13 mouse cellular contexts compared by ENCODE assay signal in the genomic region with DNA sequence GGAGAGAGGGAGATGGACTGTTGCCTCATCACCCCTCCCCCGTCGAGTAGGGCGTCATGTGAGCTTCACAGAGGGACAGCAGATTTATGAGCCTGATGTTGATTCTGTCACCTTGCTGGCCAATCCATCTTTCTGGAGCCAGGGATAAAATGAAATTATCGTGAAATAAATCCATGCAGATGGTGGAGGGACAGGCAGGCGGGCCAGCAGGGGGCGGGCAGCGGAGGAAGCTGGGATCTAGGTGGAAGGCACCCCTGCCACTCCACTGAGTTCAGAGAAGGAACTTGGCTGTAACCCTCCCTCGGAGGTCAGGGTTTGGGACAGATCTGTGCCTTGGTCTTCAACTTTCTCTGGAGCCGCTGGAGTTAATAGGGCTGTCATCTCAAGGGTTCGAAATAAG. TPM values are rescaled to one million over a fixed set of nuclear protein-coding genes. Genes with fewer than 3 reads are reported as not detected.
DNase-seq lines count a peak whose midpoint lies in the region; ATAC-seq lines count a peak whose summit lies in the region.
"Had no signal": no experiment of that assay in that cellular context is flagged by ENCODE, and none has a peak within 500 bp of the region (broad histone marks: within the 10 kb centered on the region; RNA-seq: fewer than 3 reads in every experiment).

No protein-coding gene starts in this region.

- no peaks in the 10 kb centered on the region for H3K36me3 ChIP-seq in forebrain, embryonic 11.5 days (ENCODE audit: control insufficient read depth, insufficient read depth, low read length)
- no peaks in the 10 kb centered on the region for H3K36me3 ChIP-seq in forebrain, embryonic 14.5 days (ENCODE audit: control insufficient read depth, insufficient read depth, low read length)
- no peaks in the 10 kb centered on the region for H3K36me3 ChIP-seq in limb, embryonic 11.5 days (ENCODE audit: control insufficient read depth, insufficient read depth, low read length)
- H3K36me3 ChIP-seq in limb, embryonic 10.5 days, result no peaks in the 10 kb centered on the region
- H3K36me3 ChIP-seq: heart, embryonic 13.5 days; limb, embryonic 13.5 days had no signal

- peaks cover 44% of the 10 kb centered on the region for H3K27me3 ChIP-seq in forebrain, embryonic 11.5 days (ENCODE audit: control insufficient read depth, insufficient read depth, low read length)
- H3K27me3 ChIP-seq in forebrain, embryonic 14.5 days (replicated peaks; ENCODE audit: control insufficient read depth, insufficient read depth, low read length), result 0 out of 2 replicates have a peak, but pooled peaks cover 6% of the 10 kb centered on the region
- H3K27me3 ChIP-seq in limb, embryonic 11.5 days (ENCODE audit: control insufficient read depth, insufficient read depth, low read length), result peaks cover 63% of the 10 kb centered on the region
- H3K27me3 ChIP-seq in limb, embryonic 10.5 days (ENCODE audit: low read depth, poor library complexity, severe bottlenecking), result peaks cover 86% of the 10 kb centered on the region

- H3K9me3 ChIP-seq in forebrain, embryonic 11.5 days (ENCODE audit: control insufficient read depth, low read length), result no peaks in the 10 kb centered on the region
- H3K9me3 ChIP-seq in forebrain, embryonic 14.5 days (replicated peaks; ENCODE audit: control insufficient read depth, low read length), result no peaks in the 10 kb centered on the region
- no peaks in the 10 kb centered on the region for H3K9me3 ChIP-seq in limb, embryonic 11.5 days (ENCODE audit: control insufficient read depth, low read length)
- no peaks in the 10 kb centered on the region for H3K9me3 ChIP-seq in limb, embryonic 10.5 days (replicated peaks)
- H3K9me3 ChIP-seq: heart, embryonic 13.5 days; limb, embryonic 13.5 days had no signal

- no peak overlapping the region for H3K4me3 ChIP-seq in forebrain, embryonic 11.5 days (ENCODE audit: low read depth, low read length)
- no peak overlapping the region for H3K4me3 ChIP-seq in forebrain, embryonic 14.5 days (ENCODE audit: low read depth, low read length)
- H3K4me3 ChIP-seq in limb, embryonic 11.5 days (ENCODE audit: low read depth, low read length), result no peak overlapping the region
- H3K4me3 ChIP-seq in limb, embryonic 10.5 days, result no peak overlapping the region
- H3K4me3 ChIP-seq: heart, embryonic 13.5 days; limb, embryonic 13.5 days had no signal

- H3K4me1 ChIP-seq in forebrain, embryonic 11.5 days (replicated peaks; ENCODE audit: control insufficient read depth, insufficient read depth, low read length), result peaks cover 34% of the 10 kb centered on the region
- peaks cover 40% of the 10 kb centered on the region for H3K4me1 ChIP-seq in forebrain, embryonic 14.5 days (ENCODE audit: control insufficient read depth, insufficient read depth, low read length)
- peaks cover 5% of the 10 kb centered on the region for H3K4me1 ChIP-seq in limb, embryonic 11.5 days (ENCODE audit: control insufficient read depth, insufficient read depth, low read length)
- H3K4me1 ChIP-seq in limb, embryonic 10.5 days, result peaks cover 43% of the 10 kb centered on the region

- DNase-seq in forebrain, embryonic 11.5 days (ENCODE audit: low spot score), result peak; percentile 76
- DNase-seq in forebrain, embryonic 14.5 days (ENCODE audit: low spot score), result no peak
- DNase-seq in limb, embryonic 11.5 days (ENCODE audit: low spot score), result peak; percentile 50
- no peak for DNase-seq in limb, embryonic 10.5 days (ENCODE audit: low spot score)
- DNase-seq in 416B (ENCODE audit: low read depth), result peak; percentile 6
- peak; percentile 27 for DNase-seq in embryo, embryonic 9.5 days (ENCODE audit: extremely low spot score)
- no peak for DNase-seq in ovary, postnatal 10 days (ENCODE audit: low spot score)
- DNase-seq in thymus, postnatal 0 days (ENCODE audit: low spot score), result no peak
- DNase-seq: kidney, postnatal 14 days had no signal

- no peak overlapping the region for H3K9ac ChIP-seq in forebrain, embryonic 11.5 days (ENCODE audit: low read length)
- no peak overlapping the region for H3K9ac ChIP-seq in forebrain, embryonic 14.5 days (ENCODE audit: low read length)
- no peak overlapping the region for H3K9ac ChIP-seq in limb, embryonic 11.5 days (ENCODE audit: low read length)
- H3K9ac ChIP-seq: heart, embryonic 13.5 days; limb, embryonic 13.5 days had no signal

- H3K4me2 ChIP-seq in forebrain, embryonic 11.5 days (ENCODE audit: low read depth, low read length, severe bottlenecking), result no peak overlapping the region
- H3K4me2 ChIP-seq in forebrain, embryonic 14.5 days (ENCODE audit: low read length), result no peak overlapping the region
- no peak overlapping the region for H3K4me2 ChIP-seq in limb, embryonic 11.5 days (ENCODE audit: low read depth, severe bottlenecking)
- H3K4me2 ChIP-seq: heart, embryonic 13.5 days; limb, embryonic 13.5 days had no signal

- WGBS in forebrain, embryonic 11.5 days, result 24% methylated on average over 10 of the region's 10 CpGs
- WGBS in forebrain, embryonic 14.5 days, result 30% methylated on average over 10 of the region's 10 CpGs
- WGBS in limb, embryonic 11.5 days, result 22% methylated on average over 10 of the region's 10 CpGs
- WGBS in limb, embryonic 10.5 days, result 28% methylated on average over 10 of the region's 10 CpGs

- H3K27ac ChIP-seq in forebrain, embryonic 11.5 days (ENCODE audit: low read depth, low read length), result no peak overlapping the region
- H3K27ac ChIP-seq in forebrain, embryonic 14.5 days (ENCODE audit: low read depth, low read length), result no peak overlapping the region
- H3K27ac ChIP-seq in limb, embryonic 11.5 days (replicated peaks; ENCODE audit: low read depth, low read length), result no peak overlapping the region
- no peak overlapping the region for H3K27ac ChIP-seq in limb, embryonic 10.5 days
- H3K27ac ChIP-seq: heart, embryonic 13.5 days; limb, embryonic 13.5 days had no signal

- no peak for ATAC-seq in forebrain, embryonic 11.5 days (replicated peaks; ENCODE audit: low FRiP score)
- ATAC-seq in forebrain, embryonic 14.5 days, result no peak
- no peak for ATAC-seq in limb, embryonic 11.5 days (ENCODE audit: insufficient number of reproducible peaks, low FRiP score, low TSS enrichment, low read depth)

RNA-seq across cellular contexts. Expression of gene 1700025C18Rik, which starts 11.9 kb away (rescaled TPM):
- not detected in 2 replicates for polyA plus RNA-seq in forebrain, embryonic 11.5 days (2014; fragmentation: Nextera tagmentation; extraction: Ambion mirVana)
- polyA plus RNA-seq in forebrain, embryonic 14.5 days (2014; fragmentation: Nextera tagmentation; extraction: Ambion mirVana), result not detected in 2 replicates
- polyA plus RNA-seq in limb, embryonic 11.5 days (2014; fragmentation: Nextera tagmentation; extraction: Ambion mirVana), result not detected in 2 replicates
- polyA plus RNA-seq in limb, embryonic 10.5 days (2016; fragmentation: Nextera tagmentation; extraction: Ambion mirVana), result not detected in 2 replicates
- polyA plus RNA-seq in thymus, postnatal 0 days (2015; fragmentation: Nextera tagmentation; extraction: Ambion mirVana), result not detected in 2 replicates
- polyA plus RNA-seq: frontal cortex, adult 2 months; heart, embryonic 13.5 days; limb, embryonic 13.5 days; stomach, embryonic 14.5 days had no signal

RNA-seq across cellular contexts. Expression of gene Cd40, which starts 23.2 kb away (rescaled TPM):
- 3.9 and 4.2 TPM in 2 replicates for polyA plus RNA-seq in forebrain, embryonic 11.5 days (2014; fragmentation: Nextera tagmentation; extraction: Ambion mirVana)
- 7.4 and 8.2 TPM in 2 replicates for polyA plus RNA-seq in forebrain, embryonic 14.5 days (2014; fragmentation: Nextera tagmentation; extraction: Ambion mirVana)
- polyA plus RNA-seq in limb, embryonic 11.5 days (2014; fragmentation: Nextera tagmentation; extraction: Ambion mirVana), result 9.1 and 11.1 TPM in 2 replicates
- polyA plus RNA-seq in limb, embryonic 10.5 days (2016; fragmentation: Nextera tagmentation; extraction: Ambion mirVana), result 10.5 and 11.5 TPM in 2 replicates
- polyA plus RNA-seq in thymus, postnatal 0 days (2015; fragmentation: Nextera tagmentation; extraction: Ambion mirVana), result 29.6 and 31.4 TPM in 2 replicates

RNA-seq across cellular contexts. Expression of gene Ncoa5, which starts 43.9 kb away (rescaled TPM):
- polyA plus RNA-seq in forebrain, embryonic 11.5 days (2014; fragmentation: Nextera tagmentation; extraction: Ambion mirVana), result 113 and 114 TPM in 2 replicates
- 69.6 and 95.3 TPM in 2 replicates for polyA plus RNA-seq in forebrain, embryonic 14.5 days (2014; fragmentation: Nextera tagmentation; extraction: Ambion mirVana)
- polyA plus RNA-seq in limb, embryonic 11.5 days (2014; fragmentation: Nextera tagmentation; extraction: Ambion mirVana), result 81.2 and 85.2 TPM in 2 replicates
- polyA plus RNA-seq in limb, embryonic 10.5 days (2016; fragmentation: Nextera tagmentation; extraction: Ambion mirVana), result 92.9 and 105 TPM in 2 replicates
- 43.8 and 51.3 TPM in 2 replicates for polyA plus RNA-seq in thymus, postnatal 0 days (2015; fragmentation: Nextera tagmentation; extraction: Ambion mirVana)

Comparison
In these comparisons a context has a peak if more than half of its experiments do, and no peak if none do; other contexts are left out.
1. DNase-seq: peak in forebrain, embryonic 11.5 days (single experiment), limb, embryonic 11.5 days (single experiment), 416B (single experiment) and embryo, embryonic 9.5 days (single experiment); none in forebrain, embryonic 14.5 days (single experiment), limb, embryonic 10.5 days (single experiment), ovary, postnatal 10 days (single experiment) and thymus, postnatal 0 days (single experiment).